Mouse (Mus musculus): Measurements from ENCODE around the gene Syn3. TPM values are rescaled to one million over a fixed set of nuclear protein-coding genes. Genes with fewer than 3 reads are reported as not detected.

Syn3 gene
- total RNA-seq, 2 experiments from 2014 or later = 21.1 to 22.2 TPM

DNA sequence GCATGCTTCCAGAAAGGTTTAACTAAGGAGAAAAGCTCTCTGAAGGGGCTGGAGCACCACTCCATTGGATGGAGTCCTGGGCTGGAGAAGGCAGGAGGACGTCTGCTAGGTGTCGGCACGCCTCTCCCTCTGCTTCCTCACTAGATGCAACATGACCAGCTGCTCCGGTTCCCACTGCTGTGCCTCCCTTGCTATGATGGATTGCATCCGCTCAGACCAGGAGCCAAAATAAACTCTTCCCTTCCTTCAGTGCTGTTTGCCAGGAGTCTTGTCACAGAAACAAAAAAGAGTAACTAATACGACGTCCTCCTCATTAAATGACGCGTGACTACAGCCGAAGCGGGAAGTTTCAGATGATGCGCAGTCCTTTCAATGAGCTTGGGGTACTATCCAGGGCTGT is 129.9 kb downstream of the Syn3 start:
- Histone ChIP-seq H3K27ac (no peak overlapping the region), H3K4me3 (no peak overlapping the region)
- no peak for DNase-seq (ENCODE audit: low spot score in 2 of 2)
- TF ChIP-seq CTCF (conservative IDR thresholded peaks at IDR 0.05) = no peak

DNA sequence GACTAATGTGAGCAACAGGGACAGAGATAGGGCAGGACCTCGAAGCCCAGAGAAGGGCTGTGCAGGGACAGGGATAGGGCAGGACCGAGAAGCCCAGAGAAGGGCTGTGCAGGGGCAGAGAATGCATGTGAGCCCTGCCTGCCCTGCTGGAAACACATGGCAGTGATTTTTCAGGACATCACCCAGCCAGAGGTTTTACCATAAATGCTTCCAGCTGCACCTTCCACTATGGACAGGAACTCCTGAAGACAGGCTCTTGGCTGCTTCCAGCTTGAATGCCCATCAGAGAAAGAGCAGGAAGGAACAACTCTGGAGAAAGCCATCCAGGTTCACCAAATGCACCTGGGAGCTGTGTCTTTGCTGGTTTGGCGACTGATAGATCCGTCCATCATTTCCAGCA is 131.3 kb downstream of the Syn3 start:
- DNase-seq (ENCODE audit: low spot score in 2 of 2) = no peak
- no peak overlapping the region for H3K4me3 ChIP-seq
- TF ChIP-seq CTCF (conservative IDR thresholded peaks at IDR 0.05) = no peak
- no peak overlapping the region for H3K27ac ChIP-seq

DNA sequence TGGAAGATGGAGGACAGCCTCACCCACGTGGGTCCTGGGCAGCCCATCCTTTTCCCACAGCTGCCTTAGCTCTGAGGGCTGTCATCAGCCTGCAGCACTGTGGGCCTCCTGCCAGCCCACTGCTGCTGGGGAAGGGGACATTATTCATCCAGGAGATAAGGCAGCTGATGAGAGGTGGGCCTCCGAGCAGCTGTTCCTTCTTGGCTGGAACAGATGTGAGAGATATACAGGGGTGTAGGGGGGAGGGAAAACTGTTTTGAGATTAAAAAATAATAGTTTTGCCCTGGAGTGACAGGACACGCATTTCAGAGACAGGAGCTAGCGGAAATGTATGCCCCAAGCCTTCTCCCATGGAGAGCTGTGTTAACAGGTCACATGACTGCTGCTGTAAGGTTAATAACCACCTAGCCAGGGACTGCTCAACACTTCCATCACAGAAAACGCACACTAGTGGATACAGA is 133.0 kb downstream of the Syn3 start:
- TF ChIP-seq CTCF (conservative IDR thresholded peaks at IDR 0.05) = no peak
- no peak overlapping the region for H3K27ac ChIP-seq

DNA sequence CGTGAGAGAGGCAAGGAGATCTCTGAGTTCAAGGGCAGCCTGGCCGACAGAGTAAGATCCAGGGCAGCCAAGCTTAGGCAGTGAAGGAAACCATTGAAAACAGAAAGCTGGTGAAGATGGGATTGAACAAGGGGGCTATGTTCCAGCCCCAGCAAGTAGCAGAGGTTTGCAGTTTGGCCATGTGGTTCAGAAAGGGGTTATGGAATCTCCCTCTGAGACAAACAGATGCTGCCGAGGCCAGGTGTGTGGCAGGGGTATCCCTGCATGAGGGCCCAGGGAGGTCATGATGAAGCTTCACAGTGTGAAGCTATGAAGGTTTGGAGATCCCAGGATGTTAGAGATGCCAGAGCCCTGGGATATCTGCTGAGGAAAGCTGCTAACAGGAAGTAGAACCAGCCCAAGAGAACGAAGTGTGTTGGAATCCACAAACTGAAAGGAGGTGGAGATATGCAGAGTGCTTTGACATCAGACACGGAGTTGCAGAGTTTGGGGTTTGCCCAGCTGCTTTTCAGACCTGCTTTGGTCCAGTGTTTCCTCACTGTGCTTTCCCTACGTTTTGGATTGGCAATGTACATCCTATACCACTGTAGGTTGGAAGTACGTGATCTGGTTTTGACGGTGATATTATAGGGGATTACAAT is 134.9 kb downstream of the Syn3 start:
- H3K4me3 ChIP-seq = no peak overlapping the region

More for the DNA sequence above, 133.0 kb downstream of the Syn3 start:
- no peak overlapping the region for H3K4me3 ChIP-seq
- no peak for DNase-seq (ENCODE audit: low spot score in 2 of 2)

DNA sequence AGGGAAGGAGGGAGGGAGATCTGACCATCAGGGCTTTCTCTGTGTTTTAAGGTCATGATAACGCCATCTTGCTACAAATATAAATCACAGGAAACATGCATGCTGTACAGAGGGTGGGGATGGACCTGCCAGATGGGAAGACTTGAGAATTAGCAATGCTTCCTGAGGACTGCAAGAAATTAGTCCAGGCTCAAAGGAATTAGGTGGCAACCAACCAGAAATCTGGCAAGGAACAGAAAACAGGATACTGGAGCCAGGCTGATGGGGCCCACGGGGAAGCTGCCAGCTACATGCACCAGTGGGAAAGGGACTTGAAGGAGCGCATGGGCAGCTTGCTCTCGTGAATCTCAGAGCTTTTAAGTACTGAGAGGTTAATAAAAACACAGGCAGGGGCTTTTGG is 139.0 kb downstream of the Syn3 start:
- DNase-seq (ENCODE audit: low spot score in 2 of 2) = peak in 1 of 2 experiments; percentile 29
- no peak overlapping the region for H3K4me3 ChIP-seq
- no peak for TF ChIP-seq CTCF (conservative IDR thresholded peaks at IDR 0.05)
- peak overlapping the region; percentile 46 for H3K27ac ChIP-seq

More for the DNA sequence above, 134.9 kb downstream of the Syn3 start:
- no peak for TF ChIP-seq CTCF (conservative IDR thresholded peaks at IDR 0.05)
- H3K27ac ChIP-seq = no peak overlapping the region
- DNase-seq (ENCODE audit: low spot score in 2 of 2) = no peak

DNA sequence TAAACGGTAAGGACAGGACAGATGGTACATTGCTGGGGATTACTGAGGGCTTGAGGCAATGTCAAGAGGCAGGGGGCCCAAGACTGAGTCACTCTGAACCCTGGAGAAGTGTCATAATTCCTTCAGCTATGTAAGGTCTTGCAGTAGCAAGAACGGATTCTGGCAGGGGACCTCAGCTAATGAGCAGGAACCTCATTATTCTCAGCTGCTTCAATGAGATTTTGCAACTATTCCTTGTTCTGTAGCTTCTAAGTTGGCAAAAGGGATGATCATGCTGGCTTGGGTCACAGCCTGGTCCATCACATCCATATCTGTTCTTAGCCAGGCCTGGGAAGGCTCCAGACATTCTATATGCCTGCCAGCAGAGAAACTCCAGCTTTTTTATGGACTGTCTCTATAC is 139.5 kb downstream of the Syn3 start:
- H3K27ac ChIP-seq = peak overlapping the region; percentile 46; the same call in 1 of the 2 replicates
- no peak for TF ChIP-seq CTCF (conservative IDR thresholded peaks at IDR 0.05)
- no peak for DNase-seq (ENCODE audit: low spot score in 2 of 2)
- H3K4me3 ChIP-seq = no peak overlapping the region

DNA sequence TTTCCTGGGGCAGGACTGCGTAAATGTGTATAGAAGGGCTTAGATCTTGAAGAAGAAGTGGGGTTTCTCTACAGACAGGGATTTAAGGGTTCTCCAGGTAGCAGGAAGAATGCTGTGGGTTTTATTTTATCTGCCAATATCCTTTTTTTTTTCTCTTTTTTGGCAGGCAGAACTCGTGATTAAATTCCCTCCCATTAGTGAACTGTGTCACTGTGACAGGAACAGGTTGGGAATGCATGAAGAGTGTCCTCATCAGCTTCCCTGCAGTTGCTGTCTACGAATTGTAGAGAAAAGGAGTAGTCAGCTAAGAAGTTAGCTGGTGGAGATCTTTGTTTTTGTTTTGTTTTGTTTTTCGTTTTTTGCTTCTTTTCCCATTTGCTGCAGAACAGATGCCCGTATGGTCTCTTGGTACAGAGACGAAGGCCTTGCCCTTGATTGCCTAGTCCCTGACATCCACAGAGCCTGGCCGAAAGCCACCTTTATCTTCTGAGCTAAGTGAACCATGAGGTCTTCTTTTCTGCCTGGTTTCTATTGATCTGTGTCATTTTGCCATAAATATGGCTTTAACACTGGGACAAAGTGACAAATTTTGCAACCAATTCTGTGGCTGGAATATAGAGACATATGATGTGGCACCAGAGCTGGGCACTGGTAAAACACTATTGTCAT is 140.3 kb downstream of the Syn3 start:
- DNase-seq (ENCODE audit: low spot score in 2 of 2) = no peak
- TF ChIP-seq CTCF (conservative IDR thresholded peaks at IDR 0.05) = no peak
- Histone ChIP-seq H3K27ac (no peak overlapping the region), H3K4me3 (no peak overlapping the region)

DNA sequence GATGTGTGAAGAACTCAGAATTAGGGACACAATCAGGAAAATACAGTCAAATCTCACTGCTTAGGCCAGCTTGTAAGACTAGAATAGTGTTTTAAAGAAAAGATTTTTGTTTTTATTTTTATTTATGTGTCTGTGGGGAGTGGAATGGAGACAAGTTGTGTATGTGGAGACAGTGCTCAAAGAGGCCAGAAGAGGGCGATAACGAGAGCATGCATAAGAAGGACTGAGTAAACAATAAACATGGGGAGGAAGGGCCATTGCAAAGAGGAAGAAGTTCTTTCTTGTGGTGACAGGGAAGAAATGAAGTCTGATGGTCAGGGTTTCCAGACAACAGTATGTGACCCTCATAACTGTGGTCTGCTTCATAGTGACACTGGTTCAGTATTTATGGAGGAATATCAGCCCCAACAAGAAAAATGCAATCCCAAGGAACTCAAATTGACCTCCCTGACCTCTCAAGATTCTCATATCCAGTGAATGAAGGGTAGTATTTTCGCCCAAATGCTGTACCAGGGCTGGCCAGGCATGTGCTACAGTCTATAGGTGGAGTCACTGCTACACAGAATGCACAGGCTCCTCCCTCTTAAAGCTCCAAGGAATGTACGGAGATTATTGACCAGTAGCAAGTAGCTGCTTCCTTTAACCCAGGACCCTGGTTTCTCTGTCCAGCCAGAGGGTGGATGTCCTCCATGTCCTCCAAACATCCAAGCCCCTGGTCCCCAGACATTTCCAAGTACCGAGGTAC is 141.7 kb downstream of the Syn3 start:
- peak; percentile 82 for TF ChIP-seq CTCF (conservative IDR thresholded peaks at IDR 0.05)
- no peak overlapping the region for H3K4me3 ChIP-seq
- no peak overlapping the region for H3K27ac ChIP-seq
- DNase-seq (ENCODE audit: low spot score in 2 of 2) = no peak

DNA sequence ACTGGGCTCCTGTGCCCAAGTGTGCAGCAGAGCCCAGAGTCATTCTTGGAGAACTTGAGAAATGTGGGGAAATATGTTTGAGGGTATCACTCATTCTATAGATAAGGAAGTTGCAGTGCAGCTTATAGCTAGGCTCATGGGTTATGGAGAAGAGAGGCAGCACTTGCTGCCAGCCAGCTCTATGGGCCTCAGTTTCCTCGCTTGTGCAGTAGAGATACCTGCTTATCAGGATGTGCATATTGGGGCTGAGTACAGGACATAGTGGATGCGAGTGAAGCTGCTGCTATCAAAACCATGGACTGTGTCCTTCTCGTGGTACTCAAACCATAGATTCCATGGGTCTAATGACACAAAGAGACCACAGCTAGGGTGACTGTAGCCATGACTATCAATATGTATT is 146.2 kb downstream of the Syn3 start:
- no peak overlapping the region for H3K27ac ChIP-seq
- DNase-seq (ENCODE audit: low spot score in 2 of 2) = no peak
- no peak overlapping the region for H3K4me3 ChIP-seq
- no peak for TF ChIP-seq CTCF (conservative IDR thresholded peaks at IDR 0.05)

DNA sequence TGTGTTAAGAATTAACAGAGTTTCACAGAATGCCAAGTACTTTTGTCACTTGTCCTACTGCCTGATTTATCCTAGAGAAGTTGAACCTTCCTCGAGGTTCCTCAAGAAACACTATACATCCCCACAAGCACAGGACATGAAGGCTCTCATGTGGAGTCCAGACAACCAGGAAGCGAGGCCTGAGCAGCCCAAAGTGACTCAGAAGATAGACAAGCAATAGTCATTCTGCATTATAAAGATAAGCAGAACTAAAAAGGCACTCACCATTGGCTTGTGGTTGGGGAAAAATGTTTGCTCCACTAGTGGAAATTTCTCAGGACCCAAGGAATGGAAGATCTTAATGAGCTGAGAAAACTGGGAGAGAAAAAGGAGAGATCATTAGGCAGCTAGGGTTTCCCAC is 147.4 kb downstream of the Syn3 start:
- DNase-seq (ENCODE audit: low spot score in 2 of 2) = no peak
- Histone ChIP-seq H3K27ac (no peak overlapping the region), H3K4me3 (no peak overlapping the region)
- no peak for TF ChIP-seq CTCF (conservative IDR thresholded peaks at IDR 0.05)

DNA sequence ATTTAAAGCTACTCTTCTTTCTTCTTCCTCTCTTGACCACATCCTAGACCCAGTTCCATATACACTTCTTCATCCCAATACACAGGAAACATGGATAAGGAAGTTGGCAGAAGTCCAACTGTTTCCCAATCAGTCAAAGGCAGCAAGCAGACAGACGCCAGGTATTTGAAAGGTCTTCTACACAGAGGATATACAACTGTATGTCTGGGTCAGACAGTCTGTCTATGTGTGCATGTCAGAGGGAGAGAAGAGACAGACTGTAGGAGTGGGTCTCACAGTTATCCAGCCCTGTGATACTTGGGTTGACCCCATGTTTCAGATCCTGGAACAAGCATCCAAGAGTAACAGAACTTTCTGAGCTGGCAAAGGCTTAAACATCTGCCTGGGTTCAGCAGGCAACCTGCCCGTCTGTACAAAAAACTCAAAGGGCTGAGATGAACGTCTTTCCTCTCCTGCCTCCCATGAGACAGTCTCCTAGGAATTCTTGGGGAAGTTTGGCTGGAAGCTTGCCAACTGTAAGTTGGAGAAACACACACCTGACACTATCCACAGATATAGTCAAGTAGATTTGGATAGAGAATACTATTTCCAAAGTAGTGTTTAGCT is 152.4 kb downstream of the Syn3 start:
- DNase-seq (ENCODE audit: low spot score in 2 of 2) = no peak
- no peak overlapping the region for H3K27ac ChIP-seq
- no peak for TF ChIP-seq CTCF (conservative IDR thresholded peaks at IDR 0.05)
- H3K4me3 ChIP-seq = no peak overlapping the region

DNA sequence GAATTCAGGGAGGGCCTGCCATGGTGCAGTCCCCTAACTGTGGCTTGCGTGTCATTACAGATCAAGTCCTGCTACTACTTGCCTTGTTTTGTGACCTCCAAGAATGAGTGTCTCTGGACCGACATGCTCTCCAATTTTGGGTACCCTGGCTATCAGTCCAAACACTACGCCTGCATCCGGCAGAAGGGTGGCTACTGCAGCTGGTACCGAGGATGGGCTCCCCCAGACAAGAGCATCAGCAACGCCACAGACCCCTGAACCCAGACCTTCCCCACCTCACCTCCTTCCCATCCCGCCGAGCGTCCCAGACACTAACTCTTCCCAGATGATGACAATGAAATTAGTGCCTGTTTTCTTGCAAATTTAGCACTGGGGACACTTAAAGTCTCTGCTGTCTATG is 153.1 kb downstream of the Syn3 start:
- TF ChIP-seq CTCF (conservative IDR thresholded peaks at IDR 0.05) = no peak
- H3K4me3 ChIP-seq = no peak overlapping the region
- no peak for DNase-seq (ENCODE audit: low spot score in 2 of 2)
- no peak overlapping the region for H3K27ac ChIP-seq

DNA sequence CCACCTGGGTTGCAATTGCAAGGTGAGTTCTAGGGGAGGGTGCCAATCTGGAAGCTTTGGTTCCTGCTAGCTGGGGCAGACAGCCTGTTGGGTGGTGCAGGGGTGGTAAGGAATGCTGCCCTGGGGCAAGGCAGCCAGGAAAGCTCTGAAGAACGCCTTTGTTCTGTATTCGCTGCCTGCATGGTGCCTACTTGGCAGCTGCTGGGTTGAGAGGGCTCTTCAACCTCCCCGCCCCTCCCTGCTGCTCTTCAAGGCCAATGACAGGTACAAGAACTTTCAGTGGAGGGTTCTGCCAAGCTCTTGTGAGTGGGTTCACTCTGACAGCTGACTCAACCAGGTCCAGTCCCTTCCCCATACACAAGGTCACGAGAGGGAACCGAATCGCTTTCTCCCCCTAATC is 154.0 kb downstream of the Syn3 start:
- DNase-seq (ENCODE audit: low spot score in 2 of 2) = no peak
- Histone ChIP-seq H3K27ac (no peak overlapping the region), H3K4me3 (no peak overlapping the region)
- no peak for TF ChIP-seq CTCF (conservative IDR thresholded peaks at IDR 0.05)
